Mouse (Mus musculus) gastrocnemius, postnatal 4 days (tissue): Measurements from ENCODE around the gene Smim12. TPM values are rescaled to one million over a fixed set of nuclear protein-coding genes. Genes with fewer than 3 reads are reported as not detected.

ENCODE experiments used
- total RNA-seq, 2 experiments: library from RNA; stranded (reverse); gene quantifications; 2 replicates each; pipeline ENCODE4 v1.2.3; 2021

Smim12 gene
- total RNA-seq, 2 experiments from 2014 or later, result 31.7 to 35.6 TPM

Other genes with a start within 250 kb of the Smim12 start
- gene Sfpq, start 222.5 kb upstream of the Smim12 start, total RNA-seq, result 100 to 1,000 TPM; 171 to 250 TPM
- 1 to 10 TPM; 6.8 to 6.9 TPM for gene Zmym1, start 182.6 kb upstream of the Smim12 start, total RNA-seq
- gene Zmym6, start 166.4 kb upstream of the Smim12 start, total RNA-seq, result 10 to 100 TPM; 12.4 to 12.7 TPM
- gene Tmem35b, start 120.1 kb upstream of the Smim12 start, total RNA-seq, result 1 to 10 TPM; 1.0 to 3.4 TPM
- 1 to 10 TPM; 1.2 to 1.7 TPM for gene Dlgap3, start 74.6 kb upstream of the Smim12 start, total RNA-seq
- gene Gja4, start 70.3 kb downstream of the Smim12 start, total RNA-seq, result 10 to 100 TPM; 18.2 to 19.5 TPM
- gene Gjb3, start 87.1 kb downstream of the Smim12 start, total RNA-seq, result not detected
- gene Gjb4, start 110.3 kb downstream of the Smim12 start, total RNA-seq, result not detected
- gene Gjb5, start 114.4 kb downstream of the Smim12 start, total RNA-seq, result under 1 TPM; 0.70 to 0.88 TPM